Mouse (Mus musculus): Measurements from ENCODE around the gene Ntm. TPM values are rescaled to one million over a fixed set of nuclear protein-coding genes. Genes with fewer than 3 reads are reported as not detected.

Ntm gene
- polyA plus RNA-seq, 1 experiment: not detected

DNA sequence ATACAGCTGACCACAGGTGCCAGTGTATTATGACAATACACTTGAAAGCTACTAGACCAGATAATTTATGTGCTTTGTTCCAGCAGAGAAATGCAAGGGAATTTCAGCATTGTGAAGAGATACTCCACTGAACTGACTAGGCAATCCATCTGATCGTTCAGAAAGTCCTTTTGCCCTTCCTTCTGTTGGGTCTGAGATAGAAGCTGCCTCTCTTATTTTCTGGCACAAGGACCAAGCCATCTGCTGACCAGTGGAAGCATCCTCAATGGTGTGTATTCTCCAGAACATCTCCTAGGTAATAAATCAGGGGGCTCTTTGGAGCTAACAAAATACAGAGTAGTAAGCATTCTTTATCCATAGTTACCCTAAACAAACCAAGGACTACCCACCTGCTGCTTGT is 438.8 kb downstream of the Ntm start:
- TF ChIP-seq REST (IDR thresholded peaks at IDR 0.05; ENCODE audit: insufficient read depth, insufficient read length): no peak
- no peak for TF ChIP-seq USF1 (IDR thresholded peaks at IDR 0.05; ENCODE audit: low read depth)
- no peak for TF ChIP-seq POLR2AphosphoS2 (IDR thresholded peaks at IDR 0.05; ENCODE audit: insufficient read length, low read depth)
- TF ChIP-seq POLR2A (IDR thresholded peaks at IDR 0.05; ENCODE audit: insufficient read length, low read depth): no peak
- no peak for TF ChIP-seq MYOG (IDR thresholded peaks at IDR 0.05; ENCODE audit: control insufficient read depth in 1 of 3, insufficient read depth in 1 of 3, insufficient read length in 2 of 3, low read depth in 2 of 3)
- TF ChIP-seq E2F4 (IDR thresholded peaks at IDR 0.05; ENCODE audit: insufficient read depth): no peak
- TF ChIP-seq TCF3 (IDR thresholded peaks at IDR 0.05; ENCODE audit: insufficient read length, low read depth): no peak
- no peak for TF ChIP-seq SRF (IDR thresholded peaks at IDR 0.05; ENCODE audit: control insufficient read depth, insufficient read length, low read depth)
- no peak for TF ChIP-seq MYOD1 (IDR thresholded peaks at IDR 0.05; ENCODE audit: control insufficient read depth in 1 of 3, insufficient read length in 2 of 3, low read depth in 2 of 3)
- no peak for TF ChIP-seq MAX (IDR thresholded peaks at IDR 0.05; ENCODE audit: low read depth)
- Histone ChIP-seq H3K4me3 (no peak overlapping the region), H3K36me3 (ENCODE audit: control insufficient read depth, insufficient read depth) (no peaks in the 10 kb centered on the region), H3K4me2 (ENCODE audit: low read depth) (no peak overlapping the region), H3K27me3 (ENCODE audit: control insufficient read depth, insufficient read depth, insufficient read length) (no peaks in the 10 kb centered on the region), H3ac (ENCODE audit: control insufficient read depth, insufficient read length) (no peak overlapping the region), H3K79me2 (ENCODE audit: control insufficient read depth, insufficient read depth) (no peaks in the 10 kb centered on the region)

DNA sequence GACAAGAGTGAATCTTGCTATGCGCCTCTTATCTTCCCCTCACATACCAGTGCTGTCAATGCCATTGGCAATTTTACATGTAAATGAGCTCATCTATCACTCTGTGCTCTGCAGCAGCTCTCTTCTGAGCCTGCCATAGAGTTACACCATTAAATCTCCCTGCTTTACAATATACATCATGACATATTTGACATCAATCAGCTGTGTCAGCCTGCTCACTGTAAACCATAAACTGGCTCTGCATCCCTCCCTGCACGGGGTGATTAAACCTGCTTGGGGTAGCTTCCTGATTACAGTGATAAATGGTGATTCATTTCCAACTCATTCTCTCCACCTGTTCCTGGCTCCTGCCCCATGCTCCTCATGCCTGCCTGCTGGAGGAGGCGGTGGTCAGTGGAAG is 439.7 kb downstream of the Ntm start:
- Histone ChIP-seq H3ac (ENCODE audit: control insufficient read depth, insufficient read length) (no peak overlapping the region), H3K79me2 (ENCODE audit: control insufficient read depth, insufficient read depth) (no peaks in the 10 kb centered on the region), H3K4me2 (ENCODE audit: low read depth) (no peak overlapping the region), H3K4me3 (no peak overlapping the region), H3K36me3 (ENCODE audit: control insufficient read depth, insufficient read depth) (no peaks in the 10 kb centered on the region), H3K27me3 (ENCODE audit: control insufficient read depth, insufficient read depth, insufficient read length) (no peaks in the 10 kb centered on the region)
- TF ChIP-seq TCF12 (IDR thresholded peaks at IDR 0.05; ENCODE audit: insufficient read depth, poor library complexity, severe bottlenecking) (no peak), POLR2A (IDR thresholded peaks at IDR 0.05; ENCODE audit: insufficient read length, low read depth) (no peak), USF1 (IDR thresholded peaks at IDR 0.05; ENCODE audit: low read depth) (no peak), MAX (IDR thresholded peaks at IDR 0.05; ENCODE audit: low read depth) (no peak), CEBPB (IDR thresholded peaks at IDR 0.05; ENCODE audit: insufficient read depth, poor library complexity, severe bottlenecking) (no peak), MYOG (IDR thresholded peaks at IDR 0.05; ENCODE audit: control insufficient read depth in 1 of 3, insufficient read depth in 1 of 3, insufficient read length in 2 of 3, low read depth in 2 of 3) (no peak), MYOD1 (IDR thresholded peaks at IDR 0.05; ENCODE audit: control insufficient read depth in 1 of 3, insufficient read length in 2 of 3, low read depth in 2 of 3) (no peak), SRF (IDR thresholded peaks at IDR 0.05; ENCODE audit: control insufficient read depth, insufficient read length, low read depth) (no peak), TCF3 (IDR thresholded peaks at IDR 0.05; ENCODE audit: insufficient read length, low read depth) (no peak), E2F4 (IDR thresholded peaks at IDR 0.05; ENCODE audit: insufficient read depth) (no peak), POLR2AphosphoS2 (IDR thresholded peaks at IDR 0.05; ENCODE audit: insufficient read length, low read depth) (no peak), REST (IDR thresholded peaks at IDR 0.05; ENCODE audit: insufficient read depth, insufficient read length) (no peak)

DNA sequence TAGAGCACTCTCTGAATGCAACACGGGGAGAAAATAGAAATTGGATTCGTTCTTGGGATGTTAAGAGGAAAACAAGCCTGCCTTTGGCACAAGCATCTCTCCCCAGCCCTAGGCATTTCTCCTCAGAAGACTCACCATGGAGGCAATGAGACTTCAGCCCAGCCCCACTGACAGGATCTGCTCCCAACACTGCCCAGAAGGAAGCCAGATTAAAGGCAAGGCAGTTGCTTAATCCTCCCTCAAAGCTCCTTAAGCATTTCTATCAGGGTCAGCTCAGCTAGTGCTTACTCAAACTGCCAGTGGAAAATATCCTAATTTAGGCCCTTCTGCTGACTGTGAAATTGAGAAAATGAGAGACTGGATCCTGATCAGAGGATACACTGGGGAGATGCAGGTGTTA is 443.8 kb downstream of the Ntm start:
- no peak overlapping the region for H3K4me2 ChIP-seq (ENCODE audit: low read depth)
- H3K27me3 ChIP-seq (ENCODE audit: control insufficient read depth, insufficient read depth, insufficient read length): no peaks in the 10 kb centered on the region
- no peak for TF ChIP-seq REST (IDR thresholded peaks at IDR 0.05; ENCODE audit: insufficient read depth, insufficient read length)
- TF ChIP-seq E2F4 (IDR thresholded peaks at IDR 0.05; ENCODE audit: insufficient read depth): no peak
- no peak for TF ChIP-seq TCF12 (IDR thresholded peaks at IDR 0.05; ENCODE audit: insufficient read depth, poor library complexity, severe bottlenecking)
- no peak for TF ChIP-seq POLR2AphosphoS2 (IDR thresholded peaks at IDR 0.05; ENCODE audit: insufficient read length, low read depth)
- TF ChIP-seq POLR2A (IDR thresholded peaks at IDR 0.05; ENCODE audit: insufficient read length, low read depth): no peak
- no peak for TF ChIP-seq USF1 (IDR thresholded peaks at IDR 0.05; ENCODE audit: low read depth)
- no peak for TF ChIP-seq TCF3 (IDR thresholded peaks at IDR 0.05; ENCODE audit: insufficient read length, low read depth)
- no peak for TF ChIP-seq MYOD1 (IDR thresholded peaks at IDR 0.05; ENCODE audit: control insufficient read depth in 1 of 3, insufficient read length in 2 of 3, low read depth in 2 of 3)
- H3K79me2 ChIP-seq (ENCODE audit: control insufficient read depth, insufficient read depth): no peaks in the 10 kb centered on the region
- H3K36me3 ChIP-seq (ENCODE audit: control insufficient read depth, insufficient read depth): no peaks in the 10 kb centered on the region
- H3ac ChIP-seq (ENCODE audit: control insufficient read depth, insufficient read length): no peak overlapping the region
- no peak overlapping the region for H3K4me3 ChIP-seq

DNA sequence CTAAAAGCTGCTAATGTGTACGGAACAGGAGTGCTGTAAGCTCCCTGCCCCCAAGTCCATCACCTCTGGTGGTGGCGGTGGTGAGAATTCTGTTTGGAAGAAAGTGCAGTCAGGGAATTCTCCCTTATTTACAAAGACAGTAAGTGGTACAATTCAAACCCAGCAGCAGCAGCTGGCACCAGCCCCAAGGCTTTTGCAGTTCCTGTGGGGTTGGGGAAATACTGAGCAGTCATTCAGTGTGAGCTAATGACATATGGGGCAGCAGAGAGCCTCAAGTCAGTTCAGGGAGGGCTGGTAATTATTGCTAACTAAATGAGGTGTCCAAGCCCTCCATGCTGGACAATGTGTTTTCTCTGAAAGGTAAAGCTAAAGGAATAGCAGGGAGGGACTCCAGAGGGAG is 446.3 kb downstream of the Ntm start:
- Histone ChIP-seq H3K27me3 (ENCODE audit: control insufficient read depth, insufficient read depth, insufficient read length) (no peaks in the 10 kb centered on the region), H3K4me3 (no peak overlapping the region), H3K79me2 (ENCODE audit: control insufficient read depth, insufficient read depth) (no peaks in the 10 kb centered on the region), H3K4me2 (ENCODE audit: low read depth) (no peak overlapping the region), H3ac (ENCODE audit: control insufficient read depth, insufficient read length) (no peak overlapping the region), H3K36me3 (ENCODE audit: control insufficient read depth, insufficient read depth) (no peaks in the 10 kb centered on the region)
- TF ChIP-seq TCF12 (IDR thresholded peaks at IDR 0.05; ENCODE audit: insufficient read depth, poor library complexity, severe bottlenecking) (no peak), SRF (IDR thresholded peaks at IDR 0.05; ENCODE audit: control insufficient read depth, insufficient read length, low read depth) (no peak), E2F4 (IDR thresholded peaks at IDR 0.05; ENCODE audit: insufficient read depth) (no peak), MYOG (IDR thresholded peaks at IDR 0.05; ENCODE audit: control insufficient read depth in 1 of 3, insufficient read depth in 1 of 3, insufficient read length in 2 of 3, low read depth in 2 of 3) (no peak), CEBPB (IDR thresholded peaks at IDR 0.05; ENCODE audit: insufficient read depth, poor library complexity, severe bottlenecking) (no peak), MYOD1 (IDR thresholded peaks at IDR 0.05; ENCODE audit: control insufficient read depth in 1 of 3, insufficient read length in 2 of 3, low read depth in 2 of 3) (no peak), USF1 (IDR thresholded peaks at IDR 0.05; ENCODE audit: low read depth) (no peak), REST (IDR thresholded peaks at IDR 0.05; ENCODE audit: insufficient read depth, insufficient read length) (no peak), TCF3 (IDR thresholded peaks at IDR 0.05; ENCODE audit: insufficient read length, low read depth) (no peak), MAX (IDR thresholded peaks at IDR 0.05; ENCODE audit: low read depth) (no peak), POLR2A (IDR thresholded peaks at IDR 0.05; ENCODE audit: insufficient read length, low read depth) (no peak)
